Mouse (Mus musculus) limb, embryonic 14.5 days (tissue): Measurements from ENCODE around the gene Bora. TPM values are rescaled to one million over a fixed set of nuclear protein-coding genes. Genes with fewer than 3 reads are reported as not detected.

ENCODE experiments used
- ATAC-seq: fragments of 200-750 bp; cut with Nextera tagmentation; 2 replicates; pipeline ENCODE4 v1.8.0; 2017; ENCODE audit warnings: low read depth, moderate number of reproducible peaks, moderate TSS enrichment; ENCODE audit not compliant: low FRiP score
- DNase-seq: peaks from one replicate; pipeline ENCODE4 v3.0.0-alpha.2; 2015; ENCODE audit warnings: low spot score
- H3K27ac ChIP-seq: fragments of 300-500 bp; sonication (generic); replicated peaks from 2 replicates; pipeline ENCODE4 v1.5.1; 2014; ENCODE audit warnings: low read depth, mild to moderate bottlenecking, low read length, moderate library complexity, mixed read lengths
- H3K27me3 ChIP-seq: fragments of 300-500 bp; sonication (generic); 2 replicates; pipeline ENCODE4 v1.6.1; 2014; ENCODE audit warnings: low read length, mixed read lengths; ENCODE audit not compliant: control insufficient read depth, insufficient read depth
- H3K36me3 ChIP-seq: fragments of 300-500 bp; sonication (generic); 2 replicates; pipeline ENCODE4 v1.6.1; 2014; ENCODE audit warnings: mild to moderate bottlenecking, low read length, moderate library complexity, mixed read lengths; ENCODE audit not compliant: control insufficient read depth, insufficient read depth
- H3K4me1 ChIP-seq: fragments of 300-500 bp; sonication (generic); 2 replicates; pipeline ENCODE4 v1.6.1; 2014; ENCODE audit warnings: antibody characterized with exemption, low read length, mixed read lengths; ENCODE audit not compliant: control insufficient read depth, insufficient read depth
- H3K4me2 ChIP-seq: fragments of 300-500 bp; sonication (generic); replicated peaks from 2 replicates; pipeline ENCODE4 v1.6.1; 2014; ENCODE audit warnings: low read depth, mild to moderate bottlenecking, low read length, moderate library complexity; ENCODE audit not compliant: severe bottlenecking
- H3K4me3 ChIP-seq: fragments of 300-500 bp; sonication (generic); replicated peaks from 2 replicates; pipeline ENCODE4 v1.5.1; 2014; ENCODE audit warnings: low read length
- H3K9ac ChIP-seq: fragments of 300-500 bp; sonication (generic); 2 replicates; pipeline ENCODE4 v1.6.1; 2014; ENCODE audit warnings: mild to moderate bottlenecking, low read depth, low read length, moderate library complexity; ENCODE audit not compliant: severe bottlenecking
- H3K9me3 ChIP-seq: fragments of 300-500 bp; sonication (generic); 2 replicates; pipeline ENCODE4 v1.6.1; 2016; ENCODE audit warnings: low read length; ENCODE audit not compliant: control insufficient read depth
- POLR2A ChIP-seq: fragments of 200-500 bp; IDR thresholded peaks from 2 replicates; pipeline ENCODE4 v1.8.0; 2012; ENCODE audit warnings: inconsistent platforms, mild to moderate bottlenecking, moderate library complexity, borderline replicate concordance; ENCODE audit not compliant: insufficient read depth, insufficient read length; ENCODE audit errors: extremely low read depth
- WGBS: fragments of 180-500 bp; shearing (Covaris S2); extraction: QIAGEN DNeasy Blood & Tissue Kit; methylation state at CpG from one replicate; pipeline ENCODE4 v1.1.7; 2014; 5-methylcytosine and 5-hydroxymethylcytosine counted together
- polyA plus RNA-seq, 2 experiments: library from polyadenylated mRNA; depleted of rRNA in 1 of 2; stranded (reverse) in 1 of 2; unstranded in 1 of 2; fragments of >200 nt; fragmentation: Nextera tagmentation in 1 of 2; extraction: Ambion mirVana in 1 of 2; gene quantifications; 2 replicates each; pipeline versions ENCODE4 v1.2.1 to v1.2.3; 2012 to 2014

The Bora gene
- polyA plus RNA-seq, 2 experiments = 33.3 to 45.5 TPM

DNA sequence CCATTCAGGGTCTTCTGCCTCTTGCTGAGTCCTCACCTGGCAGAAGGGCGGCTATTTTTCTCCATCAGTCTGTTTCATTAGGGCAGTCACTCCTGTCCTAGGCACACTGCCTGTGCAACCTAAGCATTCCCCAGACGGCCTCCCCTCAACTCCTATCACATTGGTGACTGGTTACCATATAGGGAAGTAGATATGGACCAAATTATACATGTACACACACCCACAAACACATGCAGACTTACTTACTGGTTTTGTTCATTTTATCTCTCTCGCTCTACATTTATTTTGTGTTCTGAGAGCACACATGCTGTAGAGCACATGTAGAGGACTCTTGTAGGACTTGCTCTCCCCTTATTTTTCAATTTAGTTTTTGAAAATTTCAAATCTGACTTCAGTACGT is 57.0 kb downstream of the Bora start:
- H3K27me3 ChIP-seq = no peaks in the 10 kb centered on the region
- ATAC-seq (no peak), DNase-seq (no peak)
- peaks cover 29% of the 10 kb centered on the region for H3K36me3 ChIP-seq
- no peaks in the 10 kb centered on the region for H3K9me3 ChIP-seq
- no peak overlapping the region for H3K4me2 ChIP-seq
- TF ChIP-seq POLR2A = no peak
- peaks cover 7% of the 10 kb centered on the region for H3K4me1 ChIP-seq
- H3K4me3 ChIP-seq = no peak overlapping the region
- no peak overlapping the region for H3K27ac ChIP-seq
- H3K9ac ChIP-seq = no peak overlapping the region
- 91% methylated on average over 4 of the region's 4 CpGs for WGBS

DNA sequence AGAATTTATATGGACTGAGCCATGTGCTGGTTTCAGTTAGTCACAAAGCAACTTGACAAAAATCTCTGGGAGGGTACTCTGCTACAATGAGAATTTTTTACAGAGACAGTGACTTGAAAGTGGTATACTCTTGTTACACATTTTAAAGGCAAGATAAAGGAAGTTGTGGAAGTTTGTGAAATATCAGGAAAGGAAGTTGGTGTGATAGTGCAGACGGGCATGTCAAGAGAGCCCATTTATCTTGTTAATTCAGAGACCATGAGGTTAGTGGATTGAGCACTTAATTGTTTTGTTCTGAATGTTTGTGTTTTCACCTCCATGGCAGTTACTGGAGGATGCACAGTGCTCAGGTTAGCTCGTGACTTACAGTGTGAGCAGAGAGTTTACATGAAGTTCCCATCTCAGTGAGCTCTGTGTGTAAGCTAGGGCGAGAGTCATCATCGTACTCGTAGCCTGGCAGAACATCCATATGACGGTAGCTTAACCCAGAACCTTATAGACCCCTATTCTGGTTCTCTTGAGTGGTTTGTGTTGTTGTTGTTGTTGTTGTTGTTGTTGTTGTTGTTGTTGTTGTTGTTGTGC is 58.6 kb downstream of the Bora start:
- H3K27me3 ChIP-seq = no peaks in the 10 kb centered on the region
- peaks cover 41% of the 10 kb centered on the region for H3K36me3 ChIP-seq
- ATAC-seq (no peak), DNase-seq (no peak)
- H3K4me2 ChIP-seq = no peak overlapping the region
- H3K27ac ChIP-seq = no peak overlapping the region
- 92% methylated on average over 6 of the region's 6 CpGs for WGBS
- no peak for TF ChIP-seq POLR2A
- H3K9me3 ChIP-seq = no peaks in the 10 kb centered on the region
- no peak overlapping the region for H3K4me3 ChIP-seq
- no peak overlapping the region for H3K9ac ChIP-seq
- no peaks in the 10 kb centered on the region for H3K4me1 ChIP-seq

- H3K4me3 ChIP-seq = no peak overlapping the region
- DNase-seq = no peak
- 93% methylated on average over 2 of the region's 2 CpGs for WGBS
- peaks cover 57% of the 10 kb centered on the region for H3K36me3 ChIP-seq
- ATAC-seq = no peak
- no peak overlapping the region for H3K4me2 ChIP-seq
- H3K9ac ChIP-seq = no peak overlapping the region
- TF ChIP-seq POLR2A = no peak
- H3K4me1 ChIP-seq = no peaks in the 10 kb centered on the region
- no peaks in the 10 kb centered on the region for H3K27me3 ChIP-seq
- no peaks in the 10 kb centered on the region for H3K9me3 ChIP-seq
- H3K27ac ChIP-seq = no peak overlapping the region
Observed at GRCm38 (mm10) chr14:99106671-99107070, 60.6 kb downstream of the Bora start.

DNA sequence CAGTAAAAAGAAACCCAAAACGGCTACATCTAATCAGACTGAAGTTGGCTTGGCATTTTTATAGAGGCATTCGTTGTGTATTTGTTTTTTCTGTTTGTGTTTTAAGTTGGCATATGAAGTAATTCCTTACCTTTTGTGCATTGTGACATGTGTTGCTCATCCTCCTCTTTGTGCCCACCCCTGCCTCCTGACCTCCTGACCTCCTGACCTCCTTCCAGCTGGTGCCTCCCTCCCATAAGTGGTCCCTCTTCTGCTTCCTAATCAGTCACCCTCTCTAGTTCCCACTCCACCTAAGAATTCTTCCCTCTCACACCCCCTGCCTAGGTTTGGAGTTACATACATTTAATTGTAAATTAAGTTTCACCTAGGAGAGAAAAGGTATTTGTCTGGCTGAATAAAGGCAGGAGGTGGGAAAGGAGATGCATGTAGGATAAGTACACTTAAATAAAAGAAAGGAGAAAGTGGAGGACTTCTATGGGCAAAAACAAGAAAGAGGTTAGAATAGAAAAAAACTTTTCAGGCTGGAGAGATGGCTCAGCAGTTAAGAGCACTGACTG is 61.7 kb downstream of the Bora start:
- Histone ChIP-seq H3K27me3 (no peaks in the 10 kb centered on the region), H3K9ac (no peak overlapping the region), H3K9me3 (no peaks in the 10 kb centered on the region), H3K36me3 (peaks cover 64% of the 10 kb centered on the region), H3K4me3 (no peak overlapping the region), H3K4me2 (no peak overlapping the region), H3K4me1 (no peaks in the 10 kb centered on the region), H3K27ac (no peak overlapping the region)
- no peak for DNase-seq
- WGBS = 93% methylated on average over 2 of the region's 2 CpGs
- no peak for ATAC-seq
- no peak for TF ChIP-seq POLR2A

DNA sequence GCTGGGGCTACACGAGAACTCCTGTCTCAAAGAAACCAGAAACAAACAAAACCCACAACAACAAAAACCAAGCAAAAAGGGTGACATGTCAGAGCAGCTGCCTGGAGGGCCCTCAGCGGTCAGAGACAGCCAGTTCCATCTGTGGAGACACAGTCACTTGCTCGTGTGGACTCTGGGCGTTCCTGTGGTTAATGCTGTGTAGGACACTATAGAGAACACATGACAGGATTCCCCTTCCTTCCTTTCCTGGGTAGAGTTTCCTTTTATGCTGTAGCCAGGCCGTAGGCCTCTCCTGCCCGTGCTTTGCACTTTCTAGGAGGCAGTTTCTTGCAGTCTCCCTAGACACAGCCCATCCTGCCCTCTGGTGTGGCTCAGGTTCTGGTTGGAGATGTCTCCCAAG is 62.7 kb downstream of the Bora start:
- Histone ChIP-seq H3K27ac (no peak overlapping the region), H3K9me3 (no peaks in the 10 kb centered on the region), H3K27me3 (no peaks in the 10 kb centered on the region), H3K4me3 (no peak overlapping the region), H3K9ac (no peak overlapping the region), H3K36me3 (peaks cover 66% of the 10 kb centered on the region), H3K4me1 (no peaks in the 10 kb centered on the region), H3K4me2 (no peak overlapping the region)
- no peak for DNase-seq
- no peak for ATAC-seq
- TF ChIP-seq POLR2A = no peak
- 87% methylated on average over 6 of the region's 6 CpGs for WGBS
